Mouse (Mus musculus) MEL (cell line): ENCODE results near the gene Tmem47. TPM values are rescaled to one million over a fixed set of nuclear protein-coding genes. Genes with fewer than 3 reads are reported as not detected.

ENCODE experiments used
- DNase-seq: peaks from one replicate; pipeline ENCODE4 v3.0.0; 2011; ENCODE audit warnings: low read depth, low spot score
- H3K27ac ChIP-seq: 2 replicates; pipeline ENCODE4 v1.5.1; 2012; ENCODE audit warnings: low read depth, mild to moderate bottlenecking, control low read depth, low read length, moderate library complexity; ENCODE audit not compliant: control insufficient read depth
- H3K27me3 ChIP-seq, 2 experiments: fragments of 150-350 bp in 1 of 2; sonication (generic) in 1 of 2; 2 replicates each; pipeline ENCODE4 v1.6.1; 2012; ENCODE audit warnings: low read length in 2 of 2, mild to moderate bottlenecking in 2 of 2, improper control_type of control experiment in 1 of 2, moderate library complexity in 1 of 2; ENCODE audit not compliant: insufficient read depth in 2 of 2, control insufficient read depth in 1 of 2
- H3K36me3 ChIP-seq, 2 experiments: 2 replicates each; pipeline ENCODE4 v1.6.1; 2012 to 2014; ENCODE audit warnings: low read length in 2 of 2, improper control_type of control experiment in 1 of 2, inconsistent platforms in 1 of 2, mild to moderate bottlenecking in 1 of 2; ENCODE audit not compliant: insufficient read depth in 2 of 2, control insufficient read depth in 1 of 2
- H3K4me1 ChIP-seq, 2 experiments: fragments of 150-350 bp in 1 of 2; sonication (generic) in 1 of 2; 2 replicates each; pipeline ENCODE4 v1.6.1; 2012; ENCODE audit warnings: low read length in 2 of 2, improper control_type of control experiment in 1 of 2, mild to moderate bottlenecking in 1 of 2; ENCODE audit not compliant: insufficient read depth in 2 of 2, control insufficient read depth in 1 of 2
- H3K4me3 ChIP-seq, 2 experiments: fragments of 150-350 bp in 1 of 2; sonication (generic) in 1 of 2; 2 replicates each; pipeline ENCODE4 v1.5.1; 2012; ENCODE audit warnings: low read depth in 2 of 2, low read length in 2 of 2, mild to moderate bottlenecking in 2 of 2, moderate library complexity in 2 of 2, control low read depth in 1 of 2, improper control_type of control experiment in 1 of 2; ENCODE audit not compliant: control insufficient read depth in 1 of 2, insufficient read depth in 1 of 2
- H3K79me2 ChIP-seq: 2 replicates; pipeline ENCODE4 v1.6.1; 2012; ENCODE audit warnings: mild to moderate bottlenecking, low read length, moderate library complexity; ENCODE audit not compliant: control insufficient read depth, poor library complexity, insufficient read depth
- H3K9ac ChIP-seq: 2 replicates; pipeline ENCODE4 v1.6.1; 2012; ENCODE audit warnings: low read depth, mild to moderate bottlenecking, control low read depth, low read length, moderate library complexity; ENCODE audit not compliant: control insufficient read depth, poor library complexity, severe bottlenecking
- H3K9me3 ChIP-seq: fragments of 150-350 bp; sonication (generic); replicated peaks from 2 replicates; pipeline ENCODE4 v1.6.1; 2012; ENCODE audit warnings: mild to moderate bottlenecking, low read length, improper control_type of control experiment, moderate library complexity; ENCODE audit not compliant: insufficient read depth
- CHD2 ChIP-seq: IDR thresholded peaks from 2 replicates; pipeline ENCODE4 v1.6.1; 2011; ENCODE audit warnings: low read length, improper control_type of control experiment
- CTCF ChIP-seq, 3 experiments: IDR thresholded peaks in 2 of 3; conservative IDR thresholded peaks in 1 of 3; 2 replicates each; pipeline ENCODE4 v1.5.1; 2011 to 2012; ENCODE audit warnings: low read length in 3 of 3, low read depth in 2 of 3, mild to moderate bottlenecking in 2 of 3, improper control_type of control experiment in 1 of 3, inconsistent platforms in 1 of 3, mixed read lengths in 1 of 3, moderate library complexity in 1 of 3; ENCODE audit not compliant: control insufficient read depth in 1 of 3, insufficient read depth in 1 of 3, poor library complexity in 1 of 3, severe bottlenecking in 1 of 3
- E2F4 ChIP-seq: IDR thresholded peaks from 2 replicates; pipeline ENCODE4 v1.6.1; 2011; ENCODE audit warnings: low read depth, low read length, improper control_type of control experiment, borderline replicate concordance
- GATA1 ChIP-seq: IDR thresholded peaks from 2 replicates; pipeline ENCODE4 v1.6.1; 2011; ENCODE audit warnings: low read depth, low read length, improper control_type of control experiment
- HCFC1 ChIP-seq: IDR thresholded peaks from 2 replicates; pipeline ENCODE4 v1.6.1; 2012; ENCODE audit warnings: low read depth, mild to moderate bottlenecking, inconsistent platforms, low read length, improper control_type of control experiment, moderate library complexity
- JUND ChIP-seq: IDR thresholded peaks from 2 replicates; pipeline ENCODE4 v1.6.1; 2011; ENCODE audit warnings: low read depth, mild to moderate bottlenecking, improper control_type of control experiment, low read length
- KAT2A ChIP-seq: conservative IDR thresholded peaks from 2 replicates; pipeline ENCODE4 v1.6.1; 2012; ENCODE audit warnings: low read depth, low read length, improper control_type of control experiment, inconsistent platforms
- MEF2A ChIP-seq: IDR thresholded peaks from 2 replicates; pipeline ENCODE4 v1.6.1; 2014; ENCODE audit warnings: low read depth, mild to moderate bottlenecking, inconsistent platforms, low read length, improper control_type of control experiment; ENCODE audit not compliant: poor library complexity, insufficient replicate concordance, severe bottlenecking; ENCODE audit errors: extremely low read depth
- MXI1 ChIP-seq: IDR thresholded peaks from 2 replicates; pipeline ENCODE4 v1.6.1; 2011; ENCODE audit warnings: mild to moderate bottlenecking, low read depth, low read length, improper control_type of control experiment
- MYC ChIP-seq: IDR thresholded peaks from 2 replicates; pipeline ENCODE4 v1.6.1; 2011; ENCODE audit warnings: low read depth, mild to moderate bottlenecking, low read length, improper control_type of control experiment, moderate library complexity
- NELFE ChIP-seq: IDR thresholded peaks from 2 replicates; pipeline ENCODE4 v1.6.1; 2011; ENCODE audit warnings: low read depth, low read length, improper control_type of control experiment
- NRF1 ChIP-seq: IDR thresholded peaks from 2 replicates; pipeline ENCODE4 v1.6.1; 2014; ENCODE audit warnings: low read depth, mild to moderate bottlenecking, inconsistent platforms, low read length, improper control_type of control experiment, moderate library complexity; ENCODE audit not compliant: poor library complexity, insufficient read depth, severe bottlenecking
- POLR2AphosphoS2 ChIP-seq: IDR thresholded peaks from 2 replicates; pipeline ENCODE4 v1.6.1; 2011; ENCODE audit warnings: low read length, improper control_type of control experiment
- POLR2AphosphoS5 ChIP-seq: IDR thresholded peaks from 2 replicates; pipeline ENCODE4 v1.6.1; 2012; ENCODE audit warnings: low read depth, borderline replicate concordance, mild to moderate bottlenecking, inconsistent platforms, low read length, moderate library complexity, mixed read lengths
- RCOR1 ChIP-seq: IDR thresholded peaks from 2 replicates; pipeline ENCODE4 v1.6.1; 2012; ENCODE audit warnings: low read depth, mild to moderate bottlenecking, inconsistent platforms, low read length, improper control_type of control experiment
- TBP ChIP-seq: IDR thresholded peaks from 2 replicates; pipeline ENCODE4 v1.8.0; 2011; ENCODE audit warnings: low read depth, low read length, improper control_type of control experiment
- TCF12 ChIP-seq: IDR thresholded peaks from 2 replicates; pipeline ENCODE4 v1.6.1; 2014; ENCODE audit warnings: low read depth, mild to moderate bottlenecking, inconsistent platforms, low read length, improper control_type of control experiment, moderate library complexity
- UBTF ChIP-seq: IDR thresholded peaks from 2 replicates; pipeline ENCODE4 v1.6.1; 2012; ENCODE audit warnings: low read depth, mild to moderate bottlenecking, inconsistent platforms, low read length, improper control_type of control experiment, moderate library complexity, borderline replicate concordance; ENCODE audit not compliant: insufficient read depth
- ZC3H11A ChIP-seq: IDR thresholded peaks from 2 replicates; pipeline ENCODE4 v1.6.1; 2012; ENCODE audit warnings: low read depth, mild to moderate bottlenecking, inconsistent platforms, low read length, improper control_type of control experiment
- ZMIZ1 ChIP-seq: IDR thresholded peaks from 2 replicates; pipeline ENCODE4 v1.6.1; 2012; ENCODE audit warnings: low read depth, mild to moderate bottlenecking, inconsistent platforms, low read length, improper control_type of control experiment, moderate library complexity
- ZNF384 ChIP-seq: IDR thresholded peaks from 2 replicates; pipeline ENCODE4 v1.6.1; 2012; ENCODE audit warnings: low read depth, mild to moderate bottlenecking, inconsistent platforms, low read length, improper control_type of control experiment
- polyA plus RNA-seq, 2 experiments: library from polyadenylated mRNA; stranded (reverse) in 1 of 2; unstranded in 1 of 2; fragments of >175 nt in 1 of 2; fragments of >200 nt in 1 of 2; gene quantifications; 2 replicates each; pipeline versions ENCODE4 v1.2.1 to v1.2.4; 2012; ENCODE audit warnings: low replicate concordance in 2 of 2, low read depth in 1 of 2; ENCODE audit not compliant: insufficient read length in 2 of 2, insufficient read depth in 1 of 2, missing spikeins in 1 of 2
- total RNA-seq: library from RNA; depleted of rRNA; stranded (reverse); fragments of 300-350 nt; gene quantifications from 2 replicates; pipeline ENCODE4 v1.2.3, GENCODE M21; 2012

Tmem47 gene
- total and polyA plus RNA-seq, 3 experiments: not detected

- Histone ChIP-seq H3K27ac (no peak overlapping the region), H3K79me2 (no peaks in the 10 kb centered on the region), H3K4me3 (no peak overlapping the region), H3K9me3 (no peaks in the 10 kb centered on the region), H3K36me3 (no peaks in the 10 kb centered on the region), H3K27me3 (no peaks in the 10 kb centered on the region), H3K4me1 (no peaks in the 10 kb centered on the region), H3K9ac (no peak overlapping the region)
- DNase-seq: no peak
- TF ChIP-seq ZMIZ1: no peak
- no peak for TF ChIP-seq CTCF (IDR thresholded peaks at IDR 0.05 in 2 of 3, conservative IDR thresholded peaks at IDR 0.05 in 1 of 3; ENCODE audit: control insufficient read depth in 1 of 3, insufficient read depth in 1 of 3, low read depth in 2 of 3, low read length in 3 of 3, poor library complexity in 1 of 3, severe bottlenecking in 1 of 3)
- no peak for TF ChIP-seq ZC3H11A
- no peak for TF ChIP-seq MXI1
- no peak for TF ChIP-seq NRF1
- no peak for TF ChIP-seq NELFE
- no peak for TF ChIP-seq POLR2AphosphoS2
- no peak for TF ChIP-seq KAT2A
- no peak for TF ChIP-seq MYC
- TF ChIP-seq E2F4: no peak
- TF ChIP-seq TBP: no peak
- TF ChIP-seq CHD2: no peak
- TF ChIP-seq JUND: no peak
- TF ChIP-seq GATA1: no peak
- TF ChIP-seq RCOR1: no peak
- no peak for TF ChIP-seq MEF2A
- no peak for TF ChIP-seq HCFC1
- no peak for TF ChIP-seq TCF12
- TF ChIP-seq, all 39 proteins: peak for 0
Observed at GRCm38 (mm10) chrX:81080996-81081395, 10.5 kb downstream of the Tmem47 start.

GRCm38 (mm10) chrX:81085025-81085752 is 14.7 kb downstream of the Tmem47 start:
- no peaks in the 10 kb centered on the region for H3K79me2 ChIP-seq
- DNase-seq: no peak
- H3K9ac ChIP-seq: no peak overlapping the region
- no peaks in the 10 kb centered on the region for H3K27me3 ChIP-seq
- TF ChIP-seq UBTF (no peak), KAT2A (no peak), E2F4 (no peak), POLR2AphosphoS5 (no peak), ZNF384 (no peak), NELFE (no peak)
- no peak overlapping the region for H3K4me3 ChIP-seq
- H3K4me1 ChIP-seq: no peaks in the 10 kb centered on the region
- no peaks in the 10 kb centered on the region for H3K9me3 ChIP-seq
- H3K36me3 ChIP-seq: no peaks in the 10 kb centered on the region
- H3K27ac ChIP-seq: no peak overlapping the region
